In the genomic region with DNA sequence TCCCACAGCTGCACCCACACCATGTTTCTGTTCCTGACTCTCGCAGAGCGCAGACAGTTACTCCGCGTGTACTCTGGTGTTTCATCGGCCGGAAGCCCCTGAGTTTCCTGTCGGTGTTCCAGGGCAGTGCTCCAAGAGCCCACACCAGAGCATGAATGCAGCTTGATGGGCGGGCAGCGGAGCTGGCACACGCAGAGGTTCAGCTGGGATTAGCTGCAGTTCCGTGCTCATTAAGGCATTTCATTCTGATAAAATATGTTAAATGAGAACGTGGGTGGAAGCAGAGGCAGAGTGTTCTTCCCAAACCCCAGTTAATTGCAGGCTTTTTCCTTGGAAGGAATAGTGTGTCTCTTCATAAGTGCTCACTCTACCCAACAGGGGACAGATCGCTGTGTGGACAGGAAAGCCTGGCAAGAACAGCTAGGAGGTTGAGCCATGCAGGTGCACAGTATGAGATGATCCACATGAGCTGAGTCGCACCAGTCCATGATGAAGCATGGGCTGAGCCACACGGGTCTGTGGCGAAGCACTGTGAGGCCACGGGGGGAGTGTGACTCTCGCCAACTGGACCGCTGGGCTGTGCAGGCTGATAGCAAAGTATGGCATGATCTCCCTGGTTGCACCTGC, we compare ENCODE assay signal across 9 mouse cellular contexts.
DNase-seq lines count a peak whose midpoint lies in the region; ATAC-seq and TF ChIP-seq lines count a peak whose summit lies in the region.
"Had no signal": no experiment of that assay in that cellular context is flagged by ENCODE, and none has a peak within 500 bp of the region (broad histone marks: within the 10 kb centered on the region; RNA-seq: fewer than 3 reads in every experiment).

No protein-coding gene starts in this region.

- no peak for TF ChIP-seq CTCF in brain, embryonic 14.5 days (IDR thresholded peaks at IDR 0.05; ENCODE audit: borderline replicate concordance, extremely low read depth, insufficient read depth, insufficient read length)

- intact Hi-C loops in heart, postnatal 14 days (cut with DNase I) = no loop called here
- intact Hi-C loops in heart, postnatal 36 days (cut with DNase I) = no loop called here

- no peaks in the 10 kb centered on the region for H3K27me3 ChIP-seq in midbrain, embryonic 15.5 days (replicated peaks)
- no peaks in the 10 kb centered on the region for H3K27me3 ChIP-seq in liver, embryonic 12.5 days (replicated peaks)
- H3K27me3 ChIP-seq: liver, embryonic 15.5 days had no signal

- ATAC-seq in midbrain, embryonic 15.5 days (replicated peaks) = peak; percentile 40
- ATAC-seq in liver, embryonic 12.5 days = no peak

- TF ChIP-seq POLR2A in brain, embryonic 14.5 days (IDR thresholded peaks at IDR 0.05; ENCODE audit: borderline replicate concordance, extremely low read depth, insufficient read depth, insufficient read length, poor library complexity, severe bottlenecking) = no peak

- H3K36me3 ChIP-seq in midbrain, embryonic 15.5 days (replicated peaks) = no peaks in the 10 kb centered on the region
- no peaks in the 10 kb centered on the region for H3K36me3 ChIP-seq in liver, embryonic 12.5 days
- H3K36me3 ChIP-seq: liver, embryonic 15.5 days had no signal

- H3K4me1 ChIP-seq in midbrain, embryonic 15.5 days = peaks cover 26% of the 10 kb centered on the region
- no peaks in the 10 kb centered on the region for H3K4me1 ChIP-seq in liver, embryonic 12.5 days
- H3K4me1 ChIP-seq: liver, embryonic 15.5 days had no signal

- DNase-seq in heart, postnatal 14 days = peak; percentile 9 to 27
- DNase-seq in heart, postnatal 36 days = no peak
- DNase-seq in brain, embryonic 14.5 days (ENCODE audit: low read depth) = peak; percentile 92
- peak; percentile 5 to 40 for DNase-seq in kidney, postnatal 36 days
- DNase-seq in ovary, postnatal 14 days (ENCODE audit: low spot score) = no peak
- no peak for DNase-seq in cerebellum, adult 9-11 months

- H3K4me3 ChIP-seq in midbrain, embryonic 15.5 days = no peak overlapping the region
- no peak overlapping the region for H3K4me3 ChIP-seq in liver, embryonic 12.5 days
- H3K4me3 ChIP-seq: liver, embryonic 15.5 days had no signal

- no peaks in the 10 kb centered on the region for H3K9me3 ChIP-seq in midbrain, embryonic 15.5 days
- H3K9me3 ChIP-seq in liver, embryonic 12.5 days (replicated peaks) = no peaks in the 10 kb centered on the region
- H3K9me3 ChIP-seq: liver, embryonic 15.5 days had no signal

- H3K4me2 ChIP-seq in midbrain, embryonic 15.5 days = no peak overlapping the region
- H3K4me2 ChIP-seq in liver, embryonic 12.5 days = no peak overlapping the region
- H3K4me2 ChIP-seq: liver, embryonic 15.5 days had no signal

- H3K27ac ChIP-seq in midbrain, embryonic 15.5 days = peak overlapping the region; percentile 32; the same call in 1 of the 2 replicates
- no peak overlapping the region for H3K27ac ChIP-seq in liver, embryonic 12.5 days
- H3K27ac ChIP-seq: liver, embryonic 15.5 days had no signal

- H3K9ac ChIP-seq in midbrain, embryonic 15.5 days = no peak overlapping the region
- H3K9ac ChIP-seq in liver, embryonic 12.5 days = no peak overlapping the region
- H3K9ac ChIP-seq: liver, embryonic 15.5 days had no signal

- 65% methylated on average over 19 of the region's 19 CpGs for WGBS in midbrain, embryonic 15.5 days
- 80% methylated on average over 19 of the region's 19 CpGs for WGBS in liver, embryonic 12.5 days (ENCODE audit: insufficient replicate concordance)

Comparison
In these comparisons a context has a peak if more than half of its experiments do, and no peak if none do; other contexts are left out.
1. DNase-seq: peak in heart, postnatal 14 days (2 of 2), brain, embryonic 14.5 days (single experiment) and kidney, postnatal 36 days (2 of 2); none in heart, postnatal 36 days (0 of 2), ovary, postnatal 14 days (single experiment) and cerebellum, adult 9-11 months (single experiment).